Mouse (Mus musculus) midbrain, embryonic 14.5 days (tissue): ENCODE results near the gene Actl10. TPM values are rescaled to one million over a fixed set of nuclear protein-coding genes. Genes with fewer than 3 reads are reported as not detected.

Experiments
- ATAC-seq: fragments of 200-750 bp; cut with Nextera tagmentation; 2 replicates; pipeline ENCODE4 v1.8.0; 2017; ENCODE audit warnings: moderate number of reproducible peaks, moderate library complexity; ENCODE audit not compliant: low FRiP score, low TSS enrichment
- DNase-seq: peaks from one replicate; pipeline ENCODE4 v3.0.0-alpha.2; 2015
- H3K27ac ChIP-seq: fragments of 300-500 bp; sonication (generic); replicated peaks from 2 replicates; pipeline ENCODE4 v1.5.1; 2014; ENCODE audit warnings: mild to moderate bottlenecking, low read depth, low read length, moderate library complexity
- H3K27me3 ChIP-seq: fragments of 300-500 bp; sonication (generic); 2 replicates; pipeline ENCODE4 v1.6.1; 2014; ENCODE audit warnings: low read length, control low read depth, mixed read lengths; ENCODE audit not compliant: control insufficient read depth, insufficient read depth
- H3K36me3 ChIP-seq: fragments of 300-500 bp; sonication (generic); 2 replicates; pipeline ENCODE4 v1.6.1; 2014; ENCODE audit warnings: low read length, control low read depth; ENCODE audit not compliant: control insufficient read depth, insufficient read depth
- H3K4me1 ChIP-seq: fragments of 300-500 bp; sonication (generic); 2 replicates; pipeline ENCODE4 v1.6.1; 2014; ENCODE audit warnings: mild to moderate bottlenecking, antibody characterized with exemption, low read length, control low read depth; ENCODE audit not compliant: control insufficient read depth, insufficient read depth
- H3K4me2 ChIP-seq: fragments of 300-500 bp; sonication (generic); 2 replicates; pipeline ENCODE4 v1.6.1; 2014; ENCODE audit warnings: mild to moderate bottlenecking, low read length, moderate library complexity
- H3K4me3 ChIP-seq: fragments of 300-500 bp; sonication (generic); replicated peaks from 2 replicates; pipeline ENCODE4 v1.5.1; 2014; ENCODE audit warnings: low read depth, low read length
- H3K9ac ChIP-seq: fragments of 300-500 bp; sonication (generic); replicated peaks from 2 replicates; pipeline ENCODE4 v1.6.1; 2014; ENCODE audit warnings: mild to moderate bottlenecking, low read length, moderate library complexity
- H3K9me3 ChIP-seq: fragments of 300-500 bp; sonication (generic); 2 replicates; pipeline ENCODE4 v1.6.1; 2016; ENCODE audit warnings: low read length, control low read depth, mixed read lengths; ENCODE audit not compliant: control insufficient read depth
- WGBS: fragments of 180-500 bp; shearing (Covaris S2); extraction: QIAGEN DNeasy Blood & Tissue Kit; methylation state at CpG from one replicate; pipeline ENCODE4 v1.1.7; 2014; 5-methylcytosine and 5-hydroxymethylcytosine counted together
- polyA plus RNA-seq: library from polyadenylated mRNA; unstranded; fragments of >200 nt; fragmentation: Nextera tagmentation; extraction: Ambion mirVana; gene quantifications from 2 replicates; pipeline ENCODE4 v1.2.1, GENCODE M21; 2014

The Actl10 gene
- 0.19 and 0.28 TPM in 2 replicates for polyA plus RNA-seq

GRCm38 (mm10) chr2:154551476-154551875, at the start of gene Actl10:
Gene Actl10 (plus strand): TSS chr2:154551776.
- H3K9me3 ChIP-seq, result no peaks in the 10 kb centered on the region
- H3K27ac ChIP-seq, result peak within 1 kb of the TSS; percentile 49; the same call in 1 of the 2 replicates
- ATAC-seq (no peak), DNase-seq (no peak)
- no peak within 1 kb of the TSS for H3K4me3 ChIP-seq
- H3K4me1 ChIP-seq, result peaks cover 18% of the 10 kb centered on the region
- peaks cover 7% of the 10 kb centered on the region; the same call in 1 of the 2 replicates for H3K27me3 ChIP-seq
- H3K9ac ChIP-seq, result no peak within 1 kb of the TSS
- WGBS, result 87% methylated on average over 4 of the region's 4 CpGs
- peak within 1 kb of the TSS; percentile 30 for H3K4me2 ChIP-seq
- H3K36me3 ChIP-seq, result no peaks in the 10 kb centered on the region

- Histone ChIP-seq H3K27ac (no peak overlapping the region), H3K4me1 (no peaks in the 10 kb centered on the region), H3K9ac (no peak overlapping the region), H3K36me3 (peaks cover 43% of the 10 kb centered on the region), H3K4me2 (no peak overlapping the region), H3K9me3 (no peaks in the 10 kb centered on the region), H3K27me3 (no peaks in the 10 kb centered on the region), H3K4me3 (no peak overlapping the region)
- ATAC-seq (no peak), DNase-seq (no peak)
- WGBS, result 88% methylated on average over 2 of the region's 2 CpGs
These were observed 44.5 kb upstream of the Actl10 start for GRCm38 (mm10) chr2:154507076-154507475.

DNA sequence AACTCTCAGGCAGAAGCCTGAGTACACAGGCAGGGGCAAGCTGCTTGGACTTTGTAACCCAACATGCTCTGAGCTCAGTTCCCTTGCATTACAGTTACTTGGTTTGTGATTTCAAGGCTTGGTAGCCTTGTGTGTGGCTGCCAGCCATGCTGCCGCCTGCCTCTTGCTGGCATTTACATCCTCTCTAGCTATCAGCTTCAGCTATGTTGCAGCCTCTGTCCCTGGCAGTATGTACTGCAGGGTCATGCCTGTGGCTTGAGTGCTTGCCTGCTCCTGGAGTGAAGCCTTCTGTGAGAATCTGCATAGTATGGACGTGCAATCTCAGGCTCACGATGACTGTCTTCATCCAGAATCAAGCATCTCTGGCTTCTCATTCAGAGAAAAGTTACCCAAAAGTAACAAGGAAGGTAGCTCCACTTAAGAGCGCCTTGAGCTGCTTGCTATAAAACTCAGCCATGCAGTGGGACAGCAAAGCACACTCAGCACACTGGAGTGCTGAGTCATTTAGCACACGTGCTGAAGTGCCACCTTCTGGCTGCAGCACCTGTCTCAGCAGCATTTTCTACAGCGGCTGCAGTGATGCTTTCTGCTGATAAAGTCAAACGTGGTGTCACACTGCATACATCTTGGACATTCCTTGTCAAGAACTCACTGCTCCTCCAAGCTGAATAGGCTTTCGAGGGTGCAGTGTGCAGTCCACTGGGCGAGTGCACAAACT, 43.9 kb upstream of the Actl10 start:
- no peaks in the 10 kb centered on the region for H3K27me3 ChIP-seq

DNA sequence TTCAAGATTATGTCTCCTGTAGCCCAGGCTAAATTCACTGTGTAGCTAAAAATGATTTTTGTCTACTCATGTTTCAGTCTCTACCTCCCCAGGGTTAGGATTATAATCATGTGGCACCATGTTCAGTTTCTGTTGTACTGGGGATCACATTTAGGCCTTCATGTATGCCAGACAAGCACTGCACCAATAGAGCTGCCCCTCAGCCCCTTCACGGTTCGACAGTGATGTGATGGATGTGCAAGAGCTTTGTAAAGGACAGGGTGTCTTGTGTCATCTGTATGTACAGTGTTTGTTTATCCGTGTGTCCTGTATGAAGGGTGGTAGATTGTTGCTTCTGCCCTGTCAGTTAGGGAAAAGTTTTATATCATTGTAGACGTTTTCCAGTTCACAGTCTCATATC, 43.1 kb upstream of the Actl10 start:
- Histone ChIP-seq H3K27me3 (no peaks in the 10 kb centered on the region), H3K36me3 (peaks cover 46% of the 10 kb centered on the region), H3K4me2 (no peak overlapping the region), H3K9ac (no peak overlapping the region), H3K9me3 (no peaks in the 10 kb centered on the region), H3K27ac (no peak overlapping the region), H3K4me1 (no peaks in the 10 kb centered on the region), H3K4me3 (no peak overlapping the region)
- ATAC-seq (no peak), DNase-seq (no peak)
- WGBS, result 92% methylated on average over 4 of the region's 4 CpGs

More for the DNA sequence above, 43.9 kb upstream of the Actl10 start:
- DNase-seq (peak; percentile 29), ATAC-seq (no peak)
- Histone ChIP-seq H3K36me3 (peaks cover 46% of the 10 kb centered on the region), H3K4me1 (no peaks in the 10 kb centered on the region), H3K9ac (no peak overlapping the region), H3K4me2 (no peak overlapping the region), H3K4me3 (no peak overlapping the region), H3K27ac (no peak overlapping the region), H3K9me3 (no peaks in the 10 kb centered on the region)
- 78% methylated on average over 9 of the region's 9 CpGs for WGBS

- no peaks in the 10 kb centered on the region for H3K4me1 ChIP-seq
- DNase-seq, result no peak
- WGBS, result 93% methylated on average over 3 of the region's 3 CpGs
- no peak overlapping the region for H3K4me2 ChIP-seq
- H3K4me3 ChIP-seq, result no peak overlapping the region
- H3K9ac ChIP-seq, result no peak overlapping the region
- H3K36me3 ChIP-seq, result peaks cover 40% of the 10 kb centered on the region
- H3K27me3 ChIP-seq, result no peaks in the 10 kb centered on the region
- H3K9me3 ChIP-seq, result no peaks in the 10 kb centered on the region
- ATAC-seq, result no peak
- no peak overlapping the region for H3K27ac ChIP-seq
These were observed 41.4 kb upstream of the Actl10 start for GRCm38 (mm10) chr2:154510141-154510540.

GRCm38 (mm10) chr2:154516944-154517343, 34.6 kb upstream of the Actl10 start:
- Histone ChIP-seq H3K27ac (no peak overlapping the region), H3K9ac (no peak overlapping the region), H3K27me3 (no peaks in the 10 kb centered on the region), H3K4me1 (no peaks in the 10 kb centered on the region), H3K4me2 (no peak overlapping the region), H3K9me3 (no peaks in the 10 kb centered on the region), H3K4me3 (no peak overlapping the region), H3K36me3 (peaks cover 53% of the 10 kb centered on the region)
- no peak for ATAC-seq
- no peak for DNase-seq
- 95% methylated on average over 3 of the region's 3 CpGs for WGBS

DNA sequence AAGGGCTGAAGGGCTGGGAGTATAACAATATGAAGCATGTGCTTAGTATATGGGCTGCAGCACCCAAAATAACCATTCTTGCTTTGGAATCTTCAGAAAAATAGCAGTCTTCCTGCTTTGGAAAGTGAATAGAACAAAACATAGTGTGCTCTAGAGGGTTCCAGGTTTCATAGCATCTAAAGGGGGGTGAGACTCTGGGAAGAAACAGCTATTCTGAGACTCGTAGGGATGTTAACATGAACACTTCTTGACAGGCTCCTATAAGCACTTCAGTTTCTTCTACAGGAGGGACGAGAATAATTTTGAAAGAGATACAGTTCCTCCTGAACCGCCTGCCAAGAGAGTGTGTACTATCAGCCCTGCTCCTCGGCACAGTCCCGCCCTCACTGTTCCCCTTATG, 34.2 kb upstream of the Actl10 start:
- no peaks in the 10 kb centered on the region for H3K9me3 ChIP-seq
- no peak for DNase-seq
- no peak overlapping the region for H3K4me2 ChIP-seq
- H3K27me3 ChIP-seq, result no peaks in the 10 kb centered on the region
- ATAC-seq, result no peak
- WGBS, result 93% methylated on average over 5 of the region's 5 CpGs
- H3K9ac ChIP-seq, result no peak overlapping the region
- no peak overlapping the region for H3K27ac ChIP-seq
- H3K36me3 ChIP-seq, result peaks cover 50% of the 10 kb centered on the region
- H3K4me1 ChIP-seq, result no peaks in the 10 kb centered on the region
- no peak overlapping the region for H3K4me3 ChIP-seq

DNA sequence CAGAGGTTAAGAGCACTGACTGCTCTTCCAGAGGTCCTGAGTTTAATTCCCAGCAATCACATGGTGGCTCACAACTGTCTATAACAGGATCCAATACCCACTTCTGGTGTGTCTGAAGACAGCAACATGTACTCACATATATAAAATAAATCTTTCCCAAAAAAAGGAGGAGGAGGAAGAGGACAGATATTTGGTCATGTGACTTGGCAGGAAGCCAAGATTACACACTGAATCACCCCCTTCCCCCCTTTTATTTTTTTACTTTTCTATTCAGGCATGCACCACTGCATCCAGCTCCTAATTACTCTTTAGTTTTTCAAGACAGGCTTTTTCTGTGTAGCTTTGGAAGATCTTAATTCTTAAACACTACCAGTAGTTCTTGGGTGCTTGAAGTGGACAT, 30.1 kb upstream of the Actl10 start:
- no peak overlapping the region for H3K9ac ChIP-seq
- H3K4me2 ChIP-seq, result no peak overlapping the region
- no peaks in the 10 kb centered on the region for H3K9me3 ChIP-seq
- peaks cover 73% of the 10 kb centered on the region for H3K36me3 ChIP-seq
- no peak overlapping the region for H3K27ac ChIP-seq
- H3K27me3 ChIP-seq, result no peaks in the 10 kb centered on the region
- H3K4me3 ChIP-seq, result no peak overlapping the region
- DNase-seq (no peak), ATAC-seq (no peak)
- H3K4me1 ChIP-seq, result no peaks in the 10 kb centered on the region

GRCm38 (mm10) chr2:154522334-154522733, 29.2 kb upstream of the Actl10 start:
- no peak for ATAC-seq
- H3K4me1 ChIP-seq, result no peaks in the 10 kb centered on the region
- H3K4me3 ChIP-seq, result no peak overlapping the region
- no peak overlapping the region for H3K27ac ChIP-seq
- H3K36me3 ChIP-seq, result peaks cover 66% of the 10 kb centered on the region
- no peak overlapping the region for H3K9ac ChIP-seq
- H3K4me2 ChIP-seq, result no peak overlapping the region
- DNase-seq, result no peak
- no peaks in the 10 kb centered on the region for H3K9me3 ChIP-seq
- WGBS, result 92% methylated on average over 5 of the region's 5 CpGs
- no peaks in the 10 kb centered on the region for H3K27me3 ChIP-seq
